Mouse (Mus musculus): ENCODE data around the gene Vps33a. TPM values are rescaled to one million over a fixed set of nuclear protein-coding genes. Genes with fewer than 3 reads are reported as not detected.

Vps33a gene
- polyA plus RNA-seq, 1 experiment from 2014 or later, result 15.9 TPM

DNA sequence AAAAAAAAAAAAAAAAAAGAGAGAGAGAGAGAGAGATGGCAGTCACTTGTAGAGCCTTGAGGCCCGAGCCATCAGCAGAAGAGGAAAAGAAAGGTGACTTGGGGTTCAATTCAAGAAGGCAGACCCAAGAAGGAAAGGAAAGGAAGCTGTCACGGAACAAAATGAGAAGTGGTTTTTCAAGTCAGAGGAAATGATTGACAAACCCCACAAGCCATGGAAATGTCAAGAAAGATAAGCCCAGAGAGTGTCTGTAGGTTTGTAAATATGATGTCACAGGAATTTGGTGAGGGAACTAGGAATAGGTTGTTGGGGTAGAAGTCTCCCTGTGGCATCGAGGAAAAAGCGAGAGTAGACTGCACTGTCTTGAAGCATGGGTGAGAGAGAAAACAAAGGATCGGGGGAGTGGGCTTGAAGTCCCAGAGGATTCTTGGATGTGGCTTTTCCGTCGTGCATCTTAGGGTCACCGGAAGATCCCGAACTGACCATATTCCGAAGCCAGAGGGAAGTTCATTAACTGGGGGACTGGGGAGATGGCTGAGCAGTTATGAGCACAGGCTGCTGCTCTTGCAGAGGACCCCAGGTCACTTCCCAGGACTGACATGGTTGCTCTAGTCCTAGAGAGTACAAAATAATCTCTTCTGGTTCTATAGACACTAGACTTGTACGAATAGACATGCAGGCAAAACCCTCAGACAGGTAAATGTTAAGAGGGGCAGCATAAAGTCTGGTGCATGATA is 85.0 kb downstream of the Vps33a start:
- no peak for ATAC-seq
- Histone ChIP-seq H3K4me2 (replicated peaks; ENCODE audit: low read depth) (no peak overlapping the region), H3K27ac (ENCODE audit: low read depth, low read length) (no peak overlapping the region), H3K9ac (ENCODE audit: low read depth, low read length) (no peak overlapping the region), H3K9me3 (ENCODE audit: control insufficient read depth) (no peaks in the 10 kb centered on the region), H3K36me3 (ENCODE audit: control insufficient read depth, insufficient read depth) (no peaks in the 10 kb centered on the region), H3K4me3 (ENCODE audit: low read depth, low read length) (no peak overlapping the region), H3K27me3 (replicated peaks; ENCODE audit: control insufficient read depth, insufficient read depth, low read length) (no peaks in the 10 kb centered on the region), H3K4me1 (replicated peaks; ENCODE audit: control insufficient read depth, insufficient read depth, low read length) (no peaks in the 10 kb centered on the region)
- 75% methylated on average over 11 of the region's 11 CpGs for WGBS
- no peak for TF ChIP-seq CTCF (IDR thresholded peaks at IDR 0.05; ENCODE audit: low read depth)

Small RNA genes within 50 kb of the gene (microRNA-seq; reads per million reads assigned to microRNA genes)
- not detected for gene Mir7647

Other genes with a start within 250 kb of the Vps33a start
- gene Bcl7a, start 229.2 kb downstream of the Vps33a start, polyA plus RNA-seq (2015; fragmentation: Nextera tagmentation; extraction: Ambion mirVana), result 4.2 and 4.7 TPM in 2 replicates
- gene Mlxip, start 178.2 kb downstream of the Vps33a start, polyA plus RNA-seq (2015; fragmentation: Nextera tagmentation; extraction: Ambion mirVana), result 17.8 and 18.4 TPM in 2 replicates
- gene Lrrc43, start 83.7 kb downstream of the Vps33a start, polyA plus RNA-seq (2015; fragmentation: Nextera tagmentation; extraction: Ambion mirVana), result not detected in 2 replicates
- gene Il31, start 83.5 kb downstream of the Vps33a start, polyA plus RNA-seq (2015; fragmentation: Nextera tagmentation; extraction: Ambion mirVana), result not detected in 2 replicates
- 0.20 TPM in 1 of 2 replicates, not detected in the other for gene B3gnt4, start 62.6 kb downstream of the Vps33a start, polyA plus RNA-seq (2015; fragmentation: Nextera tagmentation; extraction: Ambion mirVana)
- gene Diablo, start 48.9 kb downstream of the Vps33a start, polyA plus RNA-seq (2015; fragmentation: Nextera tagmentation; extraction: Ambion mirVana), result 52.9 and 57.0 TPM in 2 replicates
- 9.6 and 10.5 TPM in 2 replicates for gene Gm49027, start 47.5 kb downstream of the Vps33a start, polyA plus RNA-seq (2015; fragmentation: Nextera tagmentation; extraction: Ambion mirVana)
- 15.7 and 17.7 TPM in 2 replicates for gene Clip1, start 111.6 kb upstream of the Vps33a start, polyA plus RNA-seq (2015; fragmentation: Nextera tagmentation; extraction: Ambion mirVana)
- gene Zcchc8, start 148.1 kb upstream of the Vps33a start, polyA plus RNA-seq (2015; fragmentation: Nextera tagmentation; extraction: Ambion mirVana), result 27.1 and 32.6 TPM in 2 replicates
- gene Rsrc2, start 176.4 kb upstream of the Vps33a start, polyA plus RNA-seq (2015; fragmentation: Nextera tagmentation; extraction: Ambion mirVana), result 65.2 and 68.7 TPM in 2 replicates
- 4.5 and 5.0 TPM in 2 replicates for gene Kntc1, start 176.7 kb upstream of the Vps33a start, polyA plus RNA-seq (2015; fragmentation: Nextera tagmentation; extraction: Ambion mirVana)